Mouse (Mus musculus) hindbrain, postnatal 0 days (tissue): ENCODE data around the gene Hgfac. TPM values are rescaled to one million over a fixed set of nuclear protein-coding genes. Genes with fewer than 3 reads are reported as not detected.

Source experiments
- ATAC-seq: fragments of 200-750 bp; cut with Nextera tagmentation; 2 replicates; pipeline ENCODE4 v1.8.0; 2017; ENCODE audit warnings: mild to moderate bottlenecking, moderate TSS enrichment, moderate library complexity
- DNase-seq: peaks from one replicate; pipeline ENCODE4 v3.0.0-alpha.2; 2015; ENCODE audit warnings: low spot score
- H3K27ac ChIP-seq: fragments of 300-500 bp; sonication (generic); 2 replicates; pipeline ENCODE4 v1.5.1; 2014; ENCODE audit warnings: mild to moderate bottlenecking
- H3K27me3 ChIP-seq: fragments of 300-500 bp; sonication (generic); 2 replicates; pipeline ENCODE4 v1.6.1; 2014; ENCODE audit warnings: low read length, mixed read lengths; ENCODE audit not compliant: insufficient read depth
- H3K36me3 ChIP-seq: fragments of 300-500 bp; sonication (generic); 2 replicates; pipeline ENCODE4 v1.6.1; 2014; ENCODE audit warnings: low read length, mixed read lengths; ENCODE audit not compliant: insufficient read depth
- H3K4me1 ChIP-seq: fragments of 300-500 bp; sonication (generic); 2 replicates; pipeline ENCODE4 v1.6.1; 2014; ENCODE audit warnings: antibody characterized with exemption, low read length, mixed read lengths; ENCODE audit not compliant: insufficient read depth
- H3K4me2 ChIP-seq: fragments of 300-500 bp; sonication (generic); 2 replicates; pipeline ENCODE4 v1.6.1; 2014; ENCODE audit warnings: low read depth, mild to moderate bottlenecking, low read length, moderate library complexity, mixed read lengths
- H3K4me3 ChIP-seq: fragments of 300-500 bp; sonication (generic); 2 replicates; pipeline ENCODE4 v1.5.1; 2014; ENCODE audit warnings: low read length
- H3K9ac ChIP-seq: fragments of 300-500 bp; sonication (generic); replicated peaks from 2 replicates; pipeline ENCODE4 v1.6.1; 2014; ENCODE audit warnings: mild to moderate bottlenecking, low read length, moderate library complexity, mixed read lengths
- H3K9me3 ChIP-seq: fragments of 300-500 bp; sonication (generic); 2 replicates; pipeline ENCODE4 v1.6.1; 2016; ENCODE audit warnings: low read length, mixed read lengths
- CTCF ChIP-seq: IDR thresholded peaks from 2 replicates; pipeline ENCODE4 v1.5.1; 2016; ENCODE audit warnings: antibody characterized with exemption, control low read depth, low read depth
- WGBS: fragments of 180-500 bp; shearing (Covaris S2); extraction: QIAGEN DNeasy Blood & Tissue Kit; methylation state at CpG from one replicate; pipeline ENCODE4 v1.1.7; 2014; 5-methylcytosine and 5-hydroxymethylcytosine counted together
- polyA plus RNA-seq: library from polyadenylated mRNA; unstranded; fragments of >200 nt; fragmentation: Nextera tagmentation; extraction: Ambion mirVana; gene quantifications from 2 replicates; pipeline ENCODE4 v1.2.1, GENCODE M21; 2015
- total RNA-seq: library from RNA; depleted of rRNA; stranded (reverse); fragments of >200 nt; gene quantifications from 2 replicates; pipeline ENCODE4 v1.2.3, GENCODE M21; 2014

Hgfac gene
- total and polyA plus RNA-seq, 2 experiments from 2014 or later: 0.78 TPM; not detected in 1

DNA sequence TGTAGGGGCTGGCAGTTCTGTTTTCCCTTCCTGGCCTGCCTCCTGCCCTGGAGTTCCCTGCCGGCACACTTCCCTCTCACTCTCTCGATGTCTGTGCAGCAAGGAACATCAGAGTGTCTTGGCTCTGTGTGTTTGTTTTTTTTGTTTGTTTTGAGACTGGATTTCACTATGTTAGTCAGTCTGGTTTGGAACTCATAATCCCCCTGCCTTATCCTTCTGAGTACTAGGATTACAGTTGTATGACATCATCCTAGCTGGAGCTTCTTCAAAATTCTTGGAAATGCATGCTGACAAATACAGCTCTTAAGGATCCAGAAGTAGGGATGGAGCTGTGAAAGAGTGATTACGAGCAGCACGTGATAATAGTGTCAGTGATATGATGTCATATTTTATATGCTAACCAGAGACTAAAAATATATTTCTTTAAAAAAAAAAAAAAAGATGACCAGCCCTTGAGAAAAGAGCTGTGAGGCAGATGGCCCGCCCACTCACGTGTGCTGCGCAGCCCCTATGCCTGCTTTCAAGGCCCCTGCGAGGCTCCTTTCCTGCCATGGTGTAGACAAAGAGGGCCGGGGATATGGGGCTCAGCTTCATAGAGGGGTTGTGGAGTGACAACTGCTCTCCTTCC lies 21.5 kb upstream of the Hgfac start:
- 0 out of 2 replicates have a peak overlapping the region, but pooled peaks have one; percentile 15 for H3K27ac ChIP-seq
- no peaks in the 10 kb centered on the region for H3K9me3 ChIP-seq
- H3K27me3 ChIP-seq: no peaks in the 10 kb centered on the region
- TF ChIP-seq CTCF: no peak
- WGBS: 63% methylated on average over 9 of the region's 9 CpGs
- H3K4me2 ChIP-seq: no peak overlapping the region
- peaks cover 18% of the 10 kb centered on the region; the same call in 1 of the 2 replicates for H3K36me3 ChIP-seq
- DNase-seq (no peak), ATAC-seq (peak; percentile 30; the same call in 1 of the 2 replicates)
- H3K4me3 ChIP-seq: no peak overlapping the region
- no peak overlapping the region for H3K9ac ChIP-seq
- no peaks in the 10 kb centered on the region; the same call in 1 of the 2 replicates for H3K4me1 ChIP-seq

DNA sequence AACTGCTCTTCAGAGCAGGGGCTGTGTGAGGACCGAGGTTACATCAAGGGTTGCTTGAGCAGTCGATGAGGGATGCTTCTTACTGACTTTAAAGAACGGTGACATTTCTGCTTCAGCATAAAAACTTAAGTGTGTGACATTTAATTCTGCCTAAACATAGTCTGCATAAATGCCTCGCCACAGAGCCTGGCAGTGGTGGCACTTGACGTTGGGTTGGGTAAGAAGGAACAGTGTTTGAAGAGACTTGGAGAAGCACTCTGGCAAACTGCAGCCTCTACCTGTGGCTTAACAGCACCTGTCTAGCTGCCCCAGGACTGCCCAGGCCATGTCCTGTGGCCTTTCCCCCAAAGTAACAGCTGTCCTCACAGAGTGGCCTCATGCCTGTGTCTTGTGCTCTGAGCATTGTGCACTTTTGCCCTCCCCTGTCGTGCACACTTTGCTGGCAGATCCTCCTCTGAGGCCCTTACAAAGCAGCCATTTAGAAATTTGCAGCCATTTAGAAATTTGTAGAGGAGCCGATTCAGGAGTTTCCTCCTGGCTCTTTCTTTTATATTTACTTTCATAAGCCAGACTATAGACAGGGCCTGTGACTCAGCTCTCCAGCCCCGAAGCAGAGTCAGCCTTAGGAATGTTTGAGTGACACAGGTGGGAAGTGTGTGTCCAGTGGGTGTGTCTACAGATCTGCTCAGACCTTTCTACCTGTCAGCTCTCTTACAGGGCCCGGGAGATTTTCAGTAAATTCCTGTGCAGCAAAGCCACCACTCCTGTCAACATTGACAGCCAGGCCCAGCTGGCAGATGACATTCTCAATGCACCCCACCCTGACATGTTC lies 20.7 kb upstream of the Hgfac start:
- Histone ChIP-seq H3K27ac (no peak overlapping the region), H3K4me2 (no peak overlapping the region), H3K36me3 (peaks cover 18% of the 10 kb centered on the region; the same call in 1 of the 2 replicates), H3K9ac (no peak overlapping the region), H3K4me1 (no peaks in the 10 kb centered on the region; the same call in 1 of the 2 replicates), H3K4me3 (no peak overlapping the region), H3K27me3 (no peaks in the 10 kb centered on the region), H3K9me3 (no peaks in the 10 kb centered on the region)
- DNase-seq (no peak), ATAC-seq (no peak)
- no peak for TF ChIP-seq CTCF
- 71% methylated on average over 9 of the region's 9 CpGs for WGBS

DNA sequence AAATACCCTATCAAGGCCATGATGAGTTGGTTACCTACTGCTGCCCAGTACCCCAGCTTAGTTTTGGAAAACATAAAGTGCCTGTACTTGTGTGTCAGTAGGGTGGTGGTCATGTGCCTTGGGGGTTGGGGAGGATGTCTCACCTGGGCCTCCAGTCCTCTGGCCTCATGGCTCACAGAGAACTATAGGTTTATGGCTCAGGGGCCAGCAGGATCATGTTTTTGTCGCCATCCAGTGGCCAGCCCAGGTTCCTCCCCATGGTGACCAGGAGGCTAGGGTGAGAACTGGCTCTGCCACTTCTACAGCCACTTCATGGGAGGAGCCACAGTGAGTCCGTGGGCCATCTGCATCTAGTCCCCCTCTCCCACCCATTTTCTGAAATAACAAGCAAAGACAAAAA lies 16.3 kb upstream of the Hgfac start:
- DNase-seq (peak; percentile 68), ATAC-seq (no peak)
- Histone ChIP-seq H3K27me3 (no peaks in the 10 kb centered on the region), H3K27ac (no peak overlapping the region), H3K4me3 (no peak overlapping the region), H3K9ac (no peak overlapping the region), H3K4me1 (no peaks in the 10 kb centered on the region), H3K4me2 (no peak overlapping the region), H3K36me3 (peaks cover 45% of the 10 kb centered on the region), H3K9me3 (no peaks in the 10 kb centered on the region)
- WGBS: 42% methylated on average over 2 of the region's 2 CpGs
- TF ChIP-seq CTCF: peak; percentile 80

DNA sequence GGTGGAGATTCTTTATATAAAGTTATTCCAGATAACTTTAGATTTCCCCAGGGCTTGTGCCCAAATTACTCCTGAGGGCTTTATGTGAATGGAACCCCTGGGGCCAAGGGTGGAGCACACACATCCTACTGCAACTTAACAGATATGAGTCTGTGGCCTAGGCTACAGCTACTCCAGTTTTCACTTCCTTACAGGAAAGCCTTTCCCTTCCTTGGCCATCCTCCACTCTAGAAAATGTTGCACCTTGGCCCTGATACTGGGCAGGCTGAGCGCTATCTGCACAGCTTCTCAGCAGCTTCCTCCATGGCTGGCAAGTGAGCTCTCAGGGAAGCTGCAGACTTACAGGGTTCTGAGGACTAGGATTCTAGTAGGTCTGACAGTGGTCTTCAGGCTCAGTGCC lies 12.0 kb upstream of the Hgfac start:
- Histone ChIP-seq H3K36me3 (peaks cover 45% of the 10 kb centered on the region), H3K4me2 (no peak overlapping the region), H3K9me3 (no peaks in the 10 kb centered on the region), H3K27me3 (no peaks in the 10 kb centered on the region), H3K9ac (no peak overlapping the region), H3K27ac (no peak overlapping the region), H3K4me3 (no peak overlapping the region), H3K4me1 (no peaks in the 10 kb centered on the region)
- TF ChIP-seq CTCF: no peak
- no peak for ATAC-seq
- DNase-seq: no peak
- WGBS: 100% methylated on average over 1 of the region's 1 CpGs

DNA sequence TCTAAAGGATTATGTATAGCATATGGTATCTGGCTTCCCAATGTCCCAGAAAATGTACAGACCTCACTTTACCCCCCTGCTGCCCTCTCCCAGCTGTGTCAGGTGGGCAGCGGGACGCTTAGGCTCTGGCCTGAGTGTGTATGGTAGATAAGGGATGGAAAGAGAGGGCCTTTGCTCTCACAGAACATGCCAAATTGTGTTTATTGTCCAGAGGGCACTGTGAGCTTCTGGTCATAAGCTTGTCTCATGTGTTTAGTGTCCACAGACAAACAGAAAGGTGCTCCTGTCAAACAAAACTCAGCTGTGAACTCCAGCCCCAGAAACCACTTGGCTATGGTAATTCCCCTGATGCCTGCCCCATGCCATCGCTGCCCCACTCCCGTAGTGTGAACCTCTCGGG lies 11.6 kb upstream of the Hgfac start:
- Histone ChIP-seq H3K27ac (no peak overlapping the region), H3K4me1 (no peaks in the 10 kb centered on the region), H3K36me3 (peaks cover 45% of the 10 kb centered on the region), H3K9me3 (no peaks in the 10 kb centered on the region), H3K9ac (no peak overlapping the region), H3K27me3 (no peaks in the 10 kb centered on the region), H3K4me3 (no peak overlapping the region), H3K4me2 (no peak overlapping the region)
- no peak for TF ChIP-seq CTCF
- no peak for ATAC-seq
- DNase-seq: no peak
- WGBS: 85% methylated on average over 5 of the region's 5 CpGs

DNA sequence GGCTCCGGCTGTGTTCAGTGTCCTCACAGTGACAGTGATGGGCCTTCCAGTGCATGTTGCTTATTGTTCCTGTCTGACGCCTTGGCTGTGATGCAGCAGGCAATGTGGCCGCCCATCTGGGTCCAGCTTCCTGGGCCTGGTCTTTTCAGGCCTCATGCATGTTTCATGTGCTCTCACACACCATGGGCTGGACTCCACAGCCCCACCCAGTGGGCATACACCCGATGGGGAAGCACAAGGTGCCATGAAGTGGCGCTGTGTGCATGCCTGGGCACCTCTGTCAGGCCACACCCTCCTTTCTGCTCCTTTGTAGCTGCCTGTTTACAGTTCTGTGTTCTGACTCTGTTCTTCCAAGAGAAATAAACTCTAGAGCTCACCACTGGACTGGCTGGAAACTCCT lies 8.2 kb upstream of the Hgfac start:
- DNase-seq (peak; percentile 50), ATAC-seq (no peak)
- H3K27ac ChIP-seq: no peak overlapping the region; the same call in 1 of the 2 replicates
- no peak overlapping the region for H3K4me3 ChIP-seq
- H3K27me3 ChIP-seq: no peaks in the 10 kb centered on the region
- no peak overlapping the region for H3K4me2 ChIP-seq
- no peaks in the 10 kb centered on the region for H3K9me3 ChIP-seq
- TF ChIP-seq CTCF: peak; percentile 63
- no peaks in the 10 kb centered on the region for H3K4me1 ChIP-seq
- H3K9ac ChIP-seq: no peak overlapping the region
- WGBS: 45% methylated on average over 5 of the region's 5 CpGs
- H3K36me3 ChIP-seq: peaks cover 28% of the 10 kb centered on the region
